Mouse (Mus musculus): Measurements from ENCODE around the gene Hbq1b. TPM values are rescaled to one million over a fixed set of nuclear protein-coding genes. Genes with fewer than 3 reads are reported as not detected.

The Hbq1b gene
- polyA plus RNA-seq, 2 experiments: 127 to 157 TPM

GRCm38 (mm10) chr11:32256566-32256965 is 30.2 kb upstream of the Hbq1b start:
- peak overlapping the region; percentile 92 for H3K9ac ChIP-seq (replicated peaks)
- TF ChIP-seq EP300 (IDR thresholded peaks at IDR 0.05; ENCODE audit: low read depth): no peak
- no peak for TF ChIP-seq CTCF (IDR thresholded peaks at IDR 0.05; ENCODE audit: low read depth)
- peak overlapping the region; percentile 54 for H3K4me2 ChIP-seq (ENCODE audit: low read depth)
- H3K27me3 ChIP-seq (ENCODE audit: control insufficient read depth, insufficient read depth, low read length): no peaks in the 10 kb centered on the region
- peaks cover 70 to 73% of the 10 kb centered on the region in 2 experiments for H3K4me1 ChIP-seq (replicated peaks; ENCODE audit: control insufficient read depth in 2 of 2, insufficient read depth in 2 of 2, low read length in 1 of 2)
- ATAC-seq (ENCODE audit: insufficient read depth): peak; percentile 14; the same call in 1 of the 2 replicates
- peak overlapping the region; percentile 11 to 22; a peak in 3 of 4 replicates for H3K4me3 ChIP-seq (ENCODE audit: insufficient read depth in 1 of 2, low read depth in 2 of 2, low read length in 2 of 2)
- no peak for DNase-seq (ENCODE audit: low read depth in 3 of 3, low spot score in 3 of 3)
- peaks cover 43% of the 10 kb centered on the region for H3K36me3 ChIP-seq (replicated peaks; ENCODE audit: control insufficient read depth, insufficient read depth, low read depth)
- WGBS (ENCODE audit: insufficient replicate concordance): 44% methylated on average over 3 of the region's 3 CpGs
- no peaks in the 10 kb centered on the region for H3K9me3 ChIP-seq (ENCODE audit: control insufficient read depth, low read length)
- H3K27ac ChIP-seq: peak overlapping the region; percentile 100

GRCm38 (mm10) chr11:32262674-32263415 is 23.9 kb upstream of the Hbq1b start:
- no peaks in the 10 kb centered on the region for H3K9me3 ChIP-seq (ENCODE audit: control insufficient read depth, low read length)
- peak overlapping the region; percentile 98 for H3K27ac ChIP-seq
- H3K4me1 ChIP-seq (replicated peaks; ENCODE audit: control insufficient read depth in 2 of 2, insufficient read depth in 2 of 2, low read length in 1 of 2): peaks cover 55 to 66% of the 10 kb centered on the region in 2 experiments
- no peak overlapping the region for H3K4me3 ChIP-seq (ENCODE audit: insufficient read depth in 1 of 2, low read depth in 2 of 2, low read length in 2 of 2)
- no peak for ATAC-seq (ENCODE audit: insufficient read depth)
- 78% methylated on average over 10 of the region's 10 CpGs for WGBS (ENCODE audit: insufficient replicate concordance)
- H3K36me3 ChIP-seq (replicated peaks; ENCODE audit: control insufficient read depth, insufficient read depth, low read depth): peaks cover 23% of the 10 kb centered on the region
- TF ChIP-seq EP300 (IDR thresholded peaks at IDR 0.05; ENCODE audit: low read depth) (no peak), CTCF (IDR thresholded peaks at IDR 0.05; ENCODE audit: low read depth) (no peak)
- H3K9ac ChIP-seq (replicated peaks): peak overlapping the region; percentile 76
- no peak overlapping the region for H3K4me2 ChIP-seq (ENCODE audit: low read depth)
- no peaks in the 10 kb centered on the region for H3K27me3 ChIP-seq (ENCODE audit: control insufficient read depth, insufficient read depth, low read length)
- no peak for DNase-seq (ENCODE audit: low read depth in 3 of 3, low spot score in 3 of 3)

- ATAC-seq (ENCODE audit: insufficient read depth): peak; percentile 67
- H3K9me3 ChIP-seq (ENCODE audit: control insufficient read depth, low read length): no peaks in the 10 kb centered on the region
- 38% methylated on average over 3 of the region's 3 CpGs for WGBS (ENCODE audit: insufficient replicate concordance)
- peak overlapping the region; percentile 58 for H3K4me2 ChIP-seq (ENCODE audit: low read depth)
- H3K27me3 ChIP-seq (ENCODE audit: control insufficient read depth, insufficient read depth, low read length): no peaks in the 10 kb centered on the region
- peak; percentile 83 to 86 (median 85) for DNase-seq (ENCODE audit: low read depth in 3 of 3, low spot score in 3 of 3)
- H3K9ac ChIP-seq (replicated peaks): peak overlapping the region; percentile 76
- peaks cover 65 to 76% of the 10 kb centered on the region in 2 experiments for H3K4me1 ChIP-seq (replicated peaks; ENCODE audit: control insufficient read depth in 2 of 2, insufficient read depth in 2 of 2, low read length in 1 of 2)
- H3K36me3 ChIP-seq (replicated peaks; ENCODE audit: control insufficient read depth, insufficient read depth, low read depth): peaks cover 21% of the 10 kb centered on the region
- no peak overlapping the region for H3K4me3 ChIP-seq (ENCODE audit: insufficient read depth in 1 of 2, low read depth in 2 of 2, low read length in 2 of 2)
- TF ChIP-seq CTCF (IDR thresholded peaks at IDR 0.05; ENCODE audit: low read depth): no peak
- TF ChIP-seq EP300 (IDR thresholded peaks at IDR 0.05; ENCODE audit: low read depth): peak; percentile 95
- peak overlapping the region; percentile 98 for H3K27ac ChIP-seq
Observed at GRCm38 (mm10) chr11:32265117-32265738, 21.5 kb upstream of the Hbq1b start.

- Histone ChIP-seq H3K4me3 (ENCODE audit: insufficient read depth in 1 of 2, low read depth in 2 of 2, low read length in 2 of 2) (no peak overlapping the region), H3K4me1 (replicated peaks; ENCODE audit: control insufficient read depth in 2 of 2, insufficient read depth in 2 of 2, low read length in 1 of 2) (peaks cover 70 to 80% of the 10 kb centered on the region in 2 experiments)
Observed at GRCm38 (mm10) chr11:32266194-32266593, 20.6 kb upstream of the Hbq1b start.

GRCm38 (mm10) chr11:32266776-32267175 is 20.0 kb upstream of the Hbq1b start:
- no peaks in the 10 kb centered on the region for H3K27me3 ChIP-seq (ENCODE audit: control insufficient read depth, insufficient read depth, low read length)
- no peak for ATAC-seq (ENCODE audit: insufficient read depth)

More at GRCm38 (mm10) chr11:32266194-32266593, 20.6 kb upstream of the Hbq1b start:
- 82% methylated on average over 6 of the region's 6 CpGs for WGBS (ENCODE audit: insufficient replicate concordance)
- no peak for ATAC-seq (ENCODE audit: insufficient read depth)
- Histone ChIP-seq H3K9me3 (ENCODE audit: control insufficient read depth, low read length) (no peaks in the 10 kb centered on the region), H3K9ac (replicated peaks) (peak overlapping the region; percentile 60), H3K27me3 (ENCODE audit: control insufficient read depth, insufficient read depth, low read length) (no peaks in the 10 kb centered on the region), H3K36me3 (replicated peaks; ENCODE audit: control insufficient read depth, insufficient read depth, low read depth) (peaks cover 14% of the 10 kb centered on the region), H3K4me2 (ENCODE audit: low read depth) (peak overlapping the region; percentile 34), H3K27ac (peak overlapping the region; percentile 98)
- no peak for TF ChIP-seq CTCF (IDR thresholded peaks at IDR 0.05; ENCODE audit: low read depth)
- TF ChIP-seq EP300 (IDR thresholded peaks at IDR 0.05; ENCODE audit: low read depth): no peak
- no peak for DNase-seq (ENCODE audit: low read depth in 3 of 3, low spot score in 3 of 3)

More at GRCm38 (mm10) chr11:32266776-32267175, 20.0 kb upstream of the Hbq1b start:
- H3K9me3 ChIP-seq (ENCODE audit: control insufficient read depth, low read length): no peaks in the 10 kb centered on the region
- 25% methylated on average over 6 of the region's 6 CpGs for WGBS (ENCODE audit: insufficient replicate concordance)
- peaks cover 10% of the 10 kb centered on the region for H3K36me3 ChIP-seq (replicated peaks; ENCODE audit: control insufficient read depth, insufficient read depth, low read depth)
- H3K9ac ChIP-seq (replicated peaks): peak overlapping the region; percentile 96
- peaks cover 74 to 80% of the 10 kb centered on the region in 2 experiments for H3K4me1 ChIP-seq (replicated peaks; ENCODE audit: control insufficient read depth in 2 of 2, insufficient read depth in 2 of 2, low read length in 1 of 2)
- peak overlapping the region; percentile 83 for H3K4me2 ChIP-seq (ENCODE audit: low read depth)
- DNase-seq (ENCODE audit: low read depth in 3 of 3, low spot score in 3 of 3): no peak
- no peak for TF ChIP-seq EP300 (IDR thresholded peaks at IDR 0.05; ENCODE audit: low read depth)
- TF ChIP-seq CTCF (IDR thresholded peaks at IDR 0.05; ENCODE audit: low read depth): no peak
- peak overlapping the region; percentile 75 to 83 for H3K4me3 ChIP-seq (ENCODE audit: insufficient read depth in 1 of 2, low read depth in 2 of 2, low read length in 2 of 2)
- peak overlapping the region; percentile 95 for H3K27ac ChIP-seq

Data from liver, embryonic 14.5 days (tissue).